In the genomic region with DNA sequence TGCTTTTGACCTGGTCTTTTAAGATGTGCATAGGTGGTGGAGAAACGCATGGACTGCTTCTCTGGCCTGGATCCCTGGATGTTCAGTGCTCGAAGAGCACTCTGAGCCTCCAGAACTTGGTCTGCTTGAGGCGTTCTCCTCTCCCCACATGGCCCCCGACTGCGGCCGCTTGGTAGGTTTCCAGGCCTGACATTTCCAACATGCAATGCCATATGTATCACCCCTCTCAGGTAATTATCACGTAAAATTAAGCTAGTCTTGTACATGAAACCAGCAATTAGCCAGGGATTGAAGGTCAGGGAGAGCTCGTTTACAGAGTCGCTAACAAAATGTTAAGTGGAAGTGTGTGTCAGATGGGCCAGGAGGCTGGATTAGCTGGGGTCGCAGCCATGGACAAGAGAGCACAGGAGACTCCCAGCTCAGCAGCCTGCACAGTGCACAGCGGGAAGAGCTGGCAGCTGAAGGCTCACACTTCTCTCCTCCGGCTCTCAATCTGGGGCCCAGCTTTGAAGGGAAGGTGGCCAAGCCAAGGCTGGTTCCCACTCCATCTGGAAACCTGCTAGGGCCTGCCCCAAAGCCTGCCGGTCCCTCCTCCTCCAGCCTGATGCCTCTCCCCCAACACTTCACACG, we compare ENCODE assay signal across 25 mouse cellular contexts. TPM values are rescaled to one million over a fixed set of nuclear protein-coding genes. Genes with fewer than 3 reads are reported as not detected.
DNase-seq lines count a peak whose midpoint lies in the region; ATAC-seq and TF ChIP-seq lines count a peak whose summit lies in the region.
"Had no signal": no experiment of that assay in that cellular context is flagged by ENCODE, and none has a peak within 500 bp of the region (broad histone marks: within the 10 kb centered on the region; RNA-seq: fewer than 3 reads in every experiment).

No protein-coding gene starts in this region.

- H3K9me3 ChIP-seq in forebrain, embryonic 14.5 days (replicated peaks; ENCODE audit: control insufficient read depth, low read length), result no peaks in the 10 kb centered on the region
- H3K9me3 ChIP-seq in forebrain, embryonic 10.5 days, result peaks cover 6% of the 10 kb centered on the region; the same call in 1 of the 2 replicates
- no peaks in the 10 kb centered on the region for H3K9me3 ChIP-seq in midbrain, postnatal 0 days (ENCODE audit: low read length)
- H3K9me3 ChIP-seq in midbrain, embryonic 13.5 days, result no peaks in the 10 kb centered on the region
- no peaks in the 10 kb centered on the region for H3K9me3 ChIP-seq in heart, embryonic 10.5 days
- H3K9me3 ChIP-seq: liver, embryonic 15.5 days; neural tube, embryonic 13.5 days had no signal

- ATAC-seq in forebrain, embryonic 14.5 days, result peak; percentile 72
- ATAC-seq in midbrain, postnatal 0 days (ENCODE audit: low FRiP score), result no peak
- no peak for ATAC-seq in midbrain, embryonic 13.5 days
- ATAC-seq: CD4-positive, CD25-positive, alpha-beta regulatory T cell, adult 4 months; intestine, embryonic 16.5 days; Patski had no signal

- TF ChIP-seq CTCF in midbrain, postnatal 0 days (IDR thresholded peaks at IDR 0.05), result no peak

- H3K9ac ChIP-seq in forebrain, embryonic 14.5 days (ENCODE audit: low read length), result no peak overlapping the region
- no peak overlapping the region for H3K9ac ChIP-seq in midbrain, postnatal 0 days (replicated peaks; ENCODE audit: low read length, poor library complexity, severe bottlenecking)
- H3K9ac ChIP-seq in midbrain, embryonic 13.5 days (replicated peaks), result no peak overlapping the region
- H3K9ac ChIP-seq: embryonic facial prominence, embryonic 12.5 days; limb, embryonic 13.5 days; liver, embryonic 15.5 days; neural tube, embryonic 13.5 days had no signal

- H3K27me3 ChIP-seq in forebrain, embryonic 14.5 days (replicated peaks; ENCODE audit: control insufficient read depth, insufficient read depth, low read length), result peaks cover 35% of the 10 kb centered on the region
- H3K27me3 ChIP-seq in forebrain, embryonic 10.5 days (ENCODE audit: poor library complexity, severe bottlenecking), result peaks cover 38% of the 10 kb centered on the region
- no peaks in the 10 kb centered on the region for H3K27me3 ChIP-seq in midbrain, postnatal 0 days (ENCODE audit: insufficient read depth, low read length)
- H3K27me3 ChIP-seq in midbrain, embryonic 13.5 days, result peaks cover 5% of the 10 kb centered on the region; the same call in 1 of the 2 replicates
- H3K27me3 ChIP-seq in heart, embryonic 10.5 days (ENCODE audit: insufficient read depth, poor library complexity, severe bottlenecking), result peaks cover 22% of the 10 kb centered on the region; the same call in 1 of the 2 replicates
- H3K27me3 ChIP-seq: limb, embryonic 13.5 days had no signal

- peak; percentile 60 for DNase-seq in forebrain, embryonic 14.5 days (ENCODE audit: low spot score)
- DNase-seq in forebrain, embryonic 10.5 days (ENCODE audit: extremely low spot score, low spot score), result no peak
- DNase-seq in midbrain, postnatal 0 days (ENCODE audit: low spot score), result peak; percentile 70
- peak; percentile 76 to 85 for DNase-seq in cerebellum, postnatal 14 days
- DNase-seq in heart, embryonic 10.5 days (ENCODE audit: low spot score), result no peak
- DNase-seq in embryo, embryonic 11 days, result no peak
- DNase-seq: adrenal gland, postnatal 14 days; kidney, postnatal 4 days; layer of hippocampus, adult 9-11 months; right cerebral cortex, adult 18-20 months; thymus, postnatal 25 days had no signal

- H3K4me3 ChIP-seq in forebrain, embryonic 14.5 days (ENCODE audit: low read depth, low read length), result no peak overlapping the region
- no peak overlapping the region for H3K4me3 ChIP-seq in forebrain, embryonic 10.5 days
- H3K4me3 ChIP-seq in midbrain, postnatal 0 days (ENCODE audit: low read depth, low read length), result no peak overlapping the region
- no peak overlapping the region for H3K4me3 ChIP-seq in midbrain, embryonic 13.5 days (replicated peaks)
- H3K4me3 ChIP-seq in heart, embryonic 10.5 days, result no peak overlapping the region
- H3K4me3 ChIP-seq: embryonic facial prominence, embryonic 12.5 days; erythroblast, embryonic 14.5 days; hindbrain, embryonic 10.5 days; limb, embryonic 13.5 days; liver, embryonic 15.5 days; neural tube, embryonic 13.5 days had no signal

- peaks cover 6% of the 10 kb centered on the region; the same call in 1 of the 2 replicates for H3K4me1 ChIP-seq in forebrain, embryonic 14.5 days (ENCODE audit: control insufficient read depth, insufficient read depth, low read length)
- H3K4me1 ChIP-seq in forebrain, embryonic 10.5 days, result peaks cover 4% of the 10 kb centered on the region; the same call in 1 of the 2 replicates
- H3K4me1 ChIP-seq in midbrain, postnatal 0 days (ENCODE audit: insufficient read depth, low read length), result no peaks in the 10 kb centered on the region
- H3K4me1 ChIP-seq in midbrain, embryonic 13.5 days (replicated peaks), result peaks cover 7% of the 10 kb centered on the region
- H3K4me1 ChIP-seq in heart, embryonic 10.5 days, result no peaks in the 10 kb centered on the region
- H3K4me1 ChIP-seq: embryonic facial prominence, embryonic 12.5 days; liver, embryonic 15.5 days had no signal

- no peak overlapping the region for H3K27ac ChIP-seq in forebrain, embryonic 14.5 days (ENCODE audit: low read depth, low read length)
- H3K27ac ChIP-seq in forebrain, embryonic 10.5 days, result no peak overlapping the region
- no peak overlapping the region for H3K27ac ChIP-seq in midbrain, postnatal 0 days (ENCODE audit: low read depth, low read length)
- no peak overlapping the region for H3K27ac ChIP-seq in midbrain, embryonic 13.5 days
- no peak overlapping the region for H3K27ac ChIP-seq in heart, embryonic 10.5 days
- H3K27ac ChIP-seq: embryonic facial prominence, embryonic 12.5 days; hindbrain, embryonic 10.5 days; limb, embryonic 13.5 days; liver, embryonic 15.5 days; neural tube, embryonic 13.5 days had no signal

- H3K36me3 ChIP-seq in forebrain, embryonic 14.5 days (ENCODE audit: control insufficient read depth, insufficient read depth, low read length), result no peaks in the 10 kb centered on the region
- no peaks in the 10 kb centered on the region for H3K36me3 ChIP-seq in forebrain, embryonic 10.5 days (replicated peaks)
- no peaks in the 10 kb centered on the region for H3K36me3 ChIP-seq in midbrain, postnatal 0 days (ENCODE audit: insufficient read depth, low read length)
- H3K36me3 ChIP-seq in midbrain, embryonic 13.5 days, result no peaks in the 10 kb centered on the region
- H3K36me3 ChIP-seq in heart, embryonic 10.5 days, result no peaks in the 10 kb centered on the region
- H3K36me3 ChIP-seq: embryonic facial prominence, embryonic 12.5 days; hindbrain, embryonic 10.5 days; limb, embryonic 13.5 days; liver, embryonic 15.5 days; neural tube, embryonic 13.5 days had no signal

- no peak overlapping the region for H3K4me2 ChIP-seq in forebrain, embryonic 14.5 days (ENCODE audit: low read length)
- H3K4me2 ChIP-seq in midbrain, postnatal 0 days (ENCODE audit: low read depth, low read length, poor library complexity, severe bottlenecking), result no peak overlapping the region
- H3K4me2 ChIP-seq in midbrain, embryonic 13.5 days (replicated peaks), result no peak overlapping the region
- H3K4me2 ChIP-seq: embryonic facial prominence, embryonic 12.5 days; limb, embryonic 13.5 days; liver, embryonic 15.5 days; midbrain, embryonic 11.5 days; neural tube, embryonic 13.5 days had no signal

- 60% methylated on average over 14 of the region's 14 CpGs for WGBS in forebrain, embryonic 14.5 days
- 87% methylated on average over 14 of the region's 14 CpGs for WGBS in forebrain, embryonic 10.5 days
- WGBS in midbrain, postnatal 0 days, result 77% methylated on average over 14 of the region's 14 CpGs
- WGBS in midbrain, embryonic 13.5 days, result 76% methylated on average over 14 of the region's 14 CpGs
- WGBS in heart, embryonic 10.5 days, result 70% methylated on average over 14 of the region's 14 CpGs

RNA-seq across cellular contexts. Expression of gene Lhx1, which starts 28.6 kb away (rescaled TPM):
- polyA plus RNA-seq in forebrain, embryonic 14.5 days (2014; fragmentation: Nextera tagmentation; extraction: Ambion mirVana), result 7.0 and 7.2 TPM in 2 replicates
- 1.3 and 2.6 TPM in 2 replicates for polyA plus RNA-seq in forebrain, embryonic 10.5 days (2016; fragmentation: Nextera tagmentation; extraction: Ambion mirVana)
- 34.2 and 44.9 TPM in 2 replicates for total RNA-seq in midbrain, postnatal 0 days (2014; rRNA removed)
- polyA plus RNA-seq in midbrain, postnatal 0 days (2015; fragmentation: Nextera tagmentation; extraction: Ambion mirVana), result 21.3 and 22.5 TPM in 2 replicates
- 57.5 and 62.7 TPM in 2 replicates for polyA plus RNA-seq in midbrain, embryonic 13.5 days (2015; fragmentation: Nextera tagmentation; extraction: Ambion mirVana)
- polyA plus RNA-seq in heart, embryonic 10.5 days (2016; fragmentation: Nextera tagmentation; extraction: Ambion mirVana), result 0.09 TPM in 1 of 2 replicates, not detected in the other
- total RNA-seq: adrenal gland, postnatal 14 days; gastrocnemius, postnatal 4 days had no signal
- polyA plus RNA-seq: CD4-positive, CD25-positive, alpha-beta regulatory T cell, adult 4 months; erythroblast, embryonic 14.5 days; heart, postnatal 0 days; lung, embryonic 16.5 days had no signal

RNA-seq across cellular contexts. Expression of gene Aatf, which starts 40.6 kb away (rescaled TPM):
- 45.1 and 45.5 TPM in 2 replicates for polyA plus RNA-seq in forebrain, embryonic 14.5 days (2014; fragmentation: Nextera tagmentation; extraction: Ambion mirVana)
- 63.2 and 64.7 TPM in 2 replicates for polyA plus RNA-seq in forebrain, embryonic 10.5 days (2016; fragmentation: Nextera tagmentation; extraction: Ambion mirVana)
- total RNA-seq in midbrain, postnatal 0 days (2014; rRNA removed), result 24.8 and 27.3 TPM in 2 replicates
- polyA plus RNA-seq in midbrain, postnatal 0 days (2015; fragmentation: Nextera tagmentation; extraction: Ambion mirVana), result 34.9 and 39.2 TPM in 2 replicates
- polyA plus RNA-seq in midbrain, embryonic 13.5 days (2015; fragmentation: Nextera tagmentation; extraction: Ambion mirVana), result 59.5 and 60.7 TPM in 2 replicates
- 33.3 and 45.3 TPM in 2 replicates for polyA plus RNA-seq in heart, embryonic 10.5 days (2016; fragmentation: Nextera tagmentation; extraction: Ambion mirVana)

Comparison
In these comparisons a context has a peak if more than half of its experiments do, and no peak if none do; other contexts are left out.
1. DNase-seq: peak in forebrain, embryonic 14.5 days (single experiment), midbrain, postnatal 0 days (single experiment) and cerebellum, postnatal 14 days (2 of 2); none in forebrain, embryonic 10.5 days (single experiment), heart, embryonic 10.5 days (single experiment) and embryo, embryonic 11 days (single experiment).